Mouse (Mus musculus) liver, adult 2 months (tissue): ENCODE data around the gene Epx. TPM values are rescaled to one million over a fixed set of nuclear protein-coding genes. Genes with fewer than 3 reads are reported as not detected.

Source experiments
- DNase-seq: peaks from one replicate; pipeline ENCODE4 v3.0.0-alpha.2; 2011; ENCODE audit warnings: low read depth, low spot score; ENCODE audit errors: extremely low read depth
- H3K27ac ChIP-seq: fragments of 200-500 bp; replicated peaks from 2 replicates; pipeline ENCODE4 v1.5.1; 2012; ENCODE audit warnings: low read depth, mild to moderate bottlenecking, control low read depth, inconsistent platforms, low read length; ENCODE audit not compliant: insufficient read depth
- H3K27me3 ChIP-seq: fragments of 200-500 bp; 2 replicates; pipeline ENCODE4 v1.6.1; 2012; ENCODE audit warnings: mild to moderate bottlenecking, moderate library complexity, low read length, inconsistent platforms; ENCODE audit not compliant: control insufficient read depth, insufficient read depth
- H3K36me3 ChIP-seq: fragments of 200-500 bp; 2 replicates; pipeline ENCODE4 v1.6.1; 2012; ENCODE audit warnings: low read length, inconsistent platforms; ENCODE audit not compliant: control insufficient read depth, insufficient read depth
- H3K4me1 ChIP-seq: fragments of 200-500 bp; 2 replicates; pipeline ENCODE4 v1.6.1; 2011; ENCODE audit warnings: low read length; ENCODE audit not compliant: control insufficient read depth, insufficient read depth
- H3K4me3 ChIP-seq: fragments of 200-500 bp; 2 replicates; pipeline ENCODE4 v1.5.1; 2011; ENCODE audit warnings: low read depth, mild to moderate bottlenecking, control low read depth, low read length, moderate library complexity; ENCODE audit not compliant: insufficient read depth
- H3K79me2 ChIP-seq: fragments of 200-500 bp; 2 replicates; pipeline ENCODE4 v1.6.1; 2012; ENCODE audit warnings: inconsistent platforms, mild to moderate bottlenecking, low read length, moderate library complexity; ENCODE audit not compliant: control insufficient read depth, insufficient read depth
- H3K9ac ChIP-seq: fragments of 200-500 bp; 2 replicates; pipeline ENCODE4 v1.6.1; 2012; ENCODE audit warnings: low read depth, mild to moderate bottlenecking, control low read depth, inconsistent platforms, low read length
- CTCF ChIP-seq: fragments of 200-500 bp; IDR thresholded peaks from 2 replicates; pipeline ENCODE4 v1.5.1; 2011; ENCODE audit warnings: low read depth, low read length, control low read depth
- POLR2A ChIP-seq: fragments of 200-500 bp; IDR thresholded peaks from 2 replicates; pipeline ENCODE4 v1.6.1; 2011; ENCODE audit warnings: low read length, control low read depth; ENCODE audit not compliant: insufficient read depth; ENCODE audit errors: extremely low read depth
- WGBS: fragments of 180-500 bp; shearing (Covaris S2); methylation state at CpG from one replicate; pipeline ENCODE4 v1.1.7; 2018; 5-methylcytosine and 5-hydroxymethylcytosine counted together
- polyA plus RNA-seq: library from polyadenylated mRNA; depleted of rRNA; stranded (reverse); fragments of >200 nt; gene quantifications from 2 replicates; pipeline ENCODE4 v1.2.3, GENCODE M21; 2012
- total RNA-seq: library from RNA; depleted of rRNA; stranded (reverse); fragments of >200 nt; gene quantifications from 2 replicates; pipeline ENCODE4 v1.2.3, GENCODE M21; 2014

The Epx gene
- total and polyA plus RNA-seq, 2 experiments: not detected

DNA sequence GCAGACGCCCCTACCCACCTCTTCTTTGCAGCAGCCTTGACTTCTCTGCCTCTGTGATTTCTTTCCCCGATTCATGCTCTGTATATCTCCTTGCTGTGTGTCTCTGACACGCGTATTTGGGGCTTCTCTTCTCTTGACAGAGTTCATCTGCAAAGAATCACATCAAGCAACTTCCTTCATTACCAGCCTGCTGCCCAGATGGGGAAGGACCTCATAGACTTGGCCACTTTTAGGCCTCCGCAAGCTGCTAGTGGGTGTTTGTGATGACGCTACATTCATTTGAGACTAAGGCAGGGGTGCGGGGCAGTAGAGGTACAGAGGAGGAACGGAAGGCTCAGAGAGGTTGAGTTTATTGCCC, 21.8 kb downstream of the Epx start:
- no peaks in the 10 kb centered on the region for H3K27me3 ChIP-seq
- WGBS: 38% methylated on average over 8 of the region's 8 CpGs
- no peak overlapping the region for H3K27ac ChIP-seq

DNA sequence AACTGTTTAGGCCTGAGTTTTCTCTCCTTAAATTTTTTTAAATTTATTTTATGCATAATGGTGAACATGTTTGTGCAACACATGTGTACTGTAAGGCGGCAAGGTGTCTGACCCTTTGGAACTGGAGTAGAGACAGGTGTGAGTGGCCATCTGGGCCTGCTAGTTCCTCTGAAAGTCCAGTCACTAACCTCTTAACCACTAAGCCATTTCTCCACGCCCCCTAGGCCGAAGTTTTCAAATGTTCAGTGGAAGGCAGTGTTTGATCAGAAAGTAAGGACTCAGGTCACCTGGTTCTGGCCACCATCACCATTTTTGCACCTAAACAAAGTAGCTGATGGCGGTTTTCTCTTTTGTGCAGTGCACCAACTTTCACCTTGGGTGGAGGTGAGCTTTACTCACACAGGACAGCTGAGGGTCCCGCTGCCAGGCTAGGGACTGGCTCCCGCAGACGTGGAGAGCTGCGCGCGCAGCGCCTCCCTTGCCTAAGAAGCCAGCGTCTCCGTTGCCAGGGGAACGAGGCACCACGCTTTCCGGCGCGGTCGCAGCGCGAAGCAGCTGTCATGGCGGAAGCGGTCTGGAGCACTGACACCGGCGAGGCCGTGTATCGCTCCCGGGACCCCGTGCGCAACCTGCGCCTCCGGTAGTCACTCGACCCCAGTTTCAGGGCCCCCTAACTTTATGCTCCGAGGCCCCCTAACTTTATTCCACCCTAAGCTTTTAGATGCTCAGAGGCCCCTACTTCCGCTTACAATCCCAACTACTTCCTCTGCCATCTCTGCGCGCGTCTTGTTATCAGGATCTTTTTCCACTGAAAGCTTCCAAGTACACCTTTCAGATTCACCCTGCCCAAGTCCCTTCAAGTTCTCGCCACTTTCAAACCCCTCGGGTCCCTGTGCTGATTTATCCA, 22.4 kb downstream of the Epx start, which contains the start of gene Mks1:
Mks1 (plus strand) TSS at position 526 of the 907 bp plus-strand sequence.
- H3K27me3 ChIP-seq: no peaks in the 10 kb centered on the region
- TF ChIP-seq POLR2A (0 out of 2 replicates have a peak, but pooled peaks have one; percentile 28), CTCF (no peak)
- H3K27ac ChIP-seq: no peak within 1 kb of the TSS
- H3K9ac ChIP-seq: peak within 1 kb of the TSS; percentile 62
- DNase-seq: peak; percentile 72
- H3K4me1 ChIP-seq: peaks cover 5% of the 10 kb centered on the region
- H3K36me3 ChIP-seq: no peaks in the 10 kb centered on the region
- no peaks in the 10 kb centered on the region for H3K79me2 ChIP-seq
- peak within 1 kb of the TSS; percentile 61 for H3K4me3 ChIP-seq
- WGBS: 3% methylated on average over 40 of the region's 40 CpGs

More for the DNA sequence above, 21.8 kb downstream of the Epx start:
- TF ChIP-seq POLR2A: no peak
- no peak for TF ChIP-seq CTCF
- H3K4me1 ChIP-seq: peaks cover 5% of the 10 kb centered on the region
- peak overlapping the region; percentile 61 for H3K4me3 ChIP-seq
- no peak for DNase-seq
- 0 out of 2 replicates have a peak overlapping the region, but pooled peaks have one; percentile 8 for H3K9ac ChIP-seq
- no peaks in the 10 kb centered on the region for H3K79me2 ChIP-seq
- no peaks in the 10 kb centered on the region for H3K36me3 ChIP-seq

DNA sequence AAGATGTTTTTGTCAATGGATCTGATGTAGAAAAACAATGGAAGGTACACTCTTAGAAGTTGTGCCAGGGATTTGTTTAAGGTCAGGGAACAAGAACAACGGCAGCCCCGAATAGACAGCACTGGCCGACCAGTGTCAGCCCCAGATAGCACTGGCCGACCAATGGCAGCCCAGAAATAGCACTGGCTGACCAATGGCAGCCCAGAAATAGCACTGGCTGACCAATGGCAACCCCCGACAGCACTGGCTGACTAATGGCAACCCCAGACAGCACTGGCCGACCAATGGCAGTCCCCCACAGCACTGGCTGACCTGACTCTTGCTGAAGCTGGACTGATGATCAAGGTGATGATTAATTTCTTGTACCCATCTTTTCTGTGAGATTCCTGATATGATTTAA, 27.5 kb downstream of the Epx start:
- no peak overlapping the region for H3K27ac ChIP-seq
- H3K9ac ChIP-seq: no peak overlapping the region
- no peaks in the 10 kb centered on the region for H3K27me3 ChIP-seq
- DNase-seq: no peak
- no peak for TF ChIP-seq POLR2A
- no peak for TF ChIP-seq CTCF
- no peaks in the 10 kb centered on the region for H3K79me2 ChIP-seq
- H3K4me1 ChIP-seq: peaks cover 1% of the 10 kb centered on the region; the same call in 1 of the 2 replicates
- no peak overlapping the region for H3K4me3 ChIP-seq
- WGBS: 82% methylated on average over 6 of the region's 6 CpGs
- H3K36me3 ChIP-seq: no peaks in the 10 kb centered on the region

DNA sequence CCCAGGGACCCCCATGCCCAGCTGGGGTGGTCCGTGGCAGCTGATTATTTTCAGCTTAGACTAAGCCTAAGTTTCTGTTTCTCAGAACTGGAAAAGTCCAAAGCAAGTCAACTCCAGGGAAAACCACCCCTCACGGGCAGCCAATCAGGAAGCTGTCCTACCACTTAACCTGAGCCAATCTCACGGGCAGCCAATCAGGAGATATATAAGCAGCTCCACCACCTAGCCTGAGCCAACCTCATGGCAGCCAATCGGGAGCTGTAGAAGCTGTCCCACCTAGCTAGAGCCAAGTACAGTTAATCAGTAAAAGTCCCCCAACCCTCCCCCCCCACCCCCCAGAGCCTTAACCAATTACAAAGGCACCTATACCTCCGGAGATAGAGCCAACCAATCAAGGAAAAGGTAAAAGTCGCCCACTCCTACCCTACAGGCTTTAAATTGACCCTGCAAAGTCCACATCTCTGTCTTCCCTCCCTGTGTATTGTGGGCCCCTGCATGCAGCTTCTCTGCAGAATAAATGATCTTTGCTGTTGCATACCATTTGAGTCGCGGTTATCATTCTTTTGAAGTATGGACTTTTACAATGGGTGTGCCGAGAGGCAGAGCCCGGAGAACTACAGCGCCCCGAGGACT, 28.3 kb downstream of the Epx start:
- 83% methylated on average over 12 of the region's 12 CpGs for WGBS
- TF ChIP-seq CTCF (no peak), POLR2A (no peak)

DNA sequence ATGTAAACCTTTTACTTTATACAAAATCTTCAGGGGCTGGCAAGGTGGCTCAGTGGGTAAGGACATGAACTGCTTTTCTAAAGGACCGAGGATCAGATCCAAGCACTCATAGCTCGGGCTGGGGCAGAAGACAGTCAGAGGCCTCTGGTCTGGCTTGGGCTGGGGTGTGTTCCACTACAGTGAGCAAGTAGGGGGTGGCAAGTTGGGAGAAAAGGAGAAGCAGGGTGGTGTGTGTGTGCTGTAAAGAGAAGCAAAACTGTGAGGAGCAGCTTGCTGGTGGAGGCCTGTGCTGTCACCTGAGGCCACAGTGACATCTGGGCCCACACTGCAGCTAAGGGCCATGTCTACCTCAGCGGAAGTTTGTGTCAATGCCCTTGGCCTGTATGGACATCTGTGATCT, 33.9 kb downstream of the Epx start:
- Histone ChIP-seq H3K27me3 (no peaks in the 10 kb centered on the region), H3K4me1 (no peaks in the 10 kb centered on the region), H3K4me3 (no peak overlapping the region), H3K36me3 (no peaks in the 10 kb centered on the region), H3K27ac (no peak overlapping the region), H3K79me2 (no peaks in the 10 kb centered on the region), H3K9ac (no peak overlapping the region)
- no peak for DNase-seq
- no peak for TF ChIP-seq POLR2A
- TF ChIP-seq CTCF: no peak
- 79% methylated on average over 3 of the region's 3 CpGs for WGBS

More for the DNA sequence above, 28.3 kb downstream of the Epx start:
- H3K4me1 ChIP-seq: no peaks in the 10 kb centered on the region
- H3K36me3 ChIP-seq: no peaks in the 10 kb centered on the region
- no peak overlapping the region for H3K27ac ChIP-seq
- H3K27me3 ChIP-seq: no peaks in the 10 kb centered on the region
- no peak overlapping the region for H3K4me3 ChIP-seq
- no peaks in the 10 kb centered on the region for H3K79me2 ChIP-seq
- DNase-seq: no peak
- H3K9ac ChIP-seq: no peak overlapping the region
